ENCODE assay signal across 8 mouse cellular contexts in the genomic region with DNA sequence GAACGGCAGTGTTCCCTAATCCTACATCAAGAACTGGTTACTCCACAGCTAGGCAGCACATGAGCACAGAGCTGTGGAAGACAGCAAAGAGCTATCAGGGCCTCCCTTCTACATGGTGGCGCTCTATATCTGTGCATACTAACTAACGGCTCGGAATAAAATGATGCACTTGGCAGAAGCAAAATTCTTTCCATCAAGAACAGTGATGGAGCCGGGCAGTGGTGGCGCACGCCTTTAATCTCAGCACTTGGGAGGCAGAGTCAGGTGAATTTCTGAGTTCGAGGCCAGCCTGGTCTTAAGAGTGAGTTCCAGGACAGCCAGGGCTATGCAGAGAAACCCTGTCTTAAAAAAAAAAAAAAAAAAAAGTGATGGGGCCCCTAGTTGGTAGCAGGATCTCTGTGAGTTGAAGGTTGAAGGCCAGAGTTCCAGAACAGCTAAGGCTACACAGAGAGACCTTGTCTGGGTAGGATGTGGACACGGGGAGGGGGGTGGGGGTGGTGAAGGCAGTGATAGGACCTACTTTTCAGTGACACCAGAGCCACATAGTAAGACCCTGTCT. TPM values are rescaled to one million over a fixed set of nuclear protein-coding genes. Genes with fewer than 3 reads are reported as not detected.
DNase-seq lines count a peak whose midpoint lies in the region; ATAC-seq and TF ChIP-seq lines count a peak whose summit lies in the region.

Nmi (minus strand) TSS at position 85 of the 559 bp plus-strand sequence.

- 57% methylated on average over 9 of the region's 9 CpGs for WGBS in embryonic facial prominence, embryonic 15.5 days
- 64% methylated on average over 9 of the region's 9 CpGs for WGBS in hindbrain, postnatal 0 days
- 66% methylated on average over 9 of the region's 9 CpGs for WGBS in lung, embryonic 15.5 days

- no peaks in the 10 kb centered on the region for H3K36me3 ChIP-seq in embryonic facial prominence, embryonic 15.5 days
- H3K36me3 ChIP-seq in hindbrain, postnatal 0 days (ENCODE audit: insufficient read depth, low read length): no peaks in the 10 kb centered on the region
- no peaks in the 10 kb centered on the region for H3K36me3 ChIP-seq in lung, embryonic 15.5 days

- intact Hi-C loops in heart, postnatal 25 days (cut with DNase I): loop anchor here (2.0 to 10.0 kb wide), 2 partner anchors 99 to 451 kb away; partner anchors contain the start of genes Arl5a and Rif1

- H3K4me3 ChIP-seq in embryonic facial prominence, embryonic 15.5 days (replicated peaks): peak within 1 kb of the TSS; percentile 70
- peak within 1 kb of the TSS; percentile 69 for H3K4me3 ChIP-seq in hindbrain, postnatal 0 days (ENCODE audit: low read length)
- H3K4me3 ChIP-seq in lung, embryonic 15.5 days: peak within 1 kb of the TSS; percentile 65

- ATAC-seq in embryonic facial prominence, embryonic 15.5 days (ENCODE audit: insufficient number of reproducible peaks, low FRiP score, low TSS enrichment, low read depth): no peak
- ATAC-seq in hindbrain, postnatal 0 days: peak; percentile 55; the same call in 1 of the 2 replicates
- peak; percentile 72; the same call in 1 of the 2 replicates for ATAC-seq in lung, embryonic 15.5 days (ENCODE audit: borderline replicate concordance, extremely low read depth, low FRiP score, low TSS enrichment)

- H3K9ac ChIP-seq in embryonic facial prominence, embryonic 15.5 days: peak within 1 kb of the TSS; percentile 63
- H3K9ac ChIP-seq in hindbrain, postnatal 0 days (replicated peaks; ENCODE audit: low read length): peak within 1 kb of the TSS; percentile 69
- H3K9ac ChIP-seq in lung, embryonic 15.5 days: peak within 1 kb of the TSS; percentile 68

- peak within 1 kb of the TSS; percentile 90 for H3K27ac ChIP-seq in embryonic facial prominence, embryonic 15.5 days (replicated peaks)
- peak within 1 kb of the TSS; percentile 78 for H3K27ac ChIP-seq in hindbrain, postnatal 0 days
- peak within 1 kb of the TSS; percentile 90 for H3K27ac ChIP-seq in lung, embryonic 15.5 days

- peaks cover 5% of the 10 kb centered on the region; the same call in 1 of the 2 replicates for H3K4me1 ChIP-seq in embryonic facial prominence, embryonic 15.5 days
- H3K4me1 ChIP-seq in hindbrain, postnatal 0 days (ENCODE audit: insufficient read depth, low read length): no peaks in the 10 kb centered on the region
- H3K4me1 ChIP-seq in lung, embryonic 15.5 days: peaks cover 7% of the 10 kb centered on the region

- DNase-seq in heart, adult 11 months: peak; percentile 88
- no peak for DNase-seq in heart, postnatal 25 days (ENCODE audit: low spot score)
- peak; percentile 69 for DNase-seq in NIH3T3 (ENCODE audit: low read depth)
- no peak for DNase-seq in hindbrain, postnatal 0 days (ENCODE audit: low spot score)
- DNase-seq in retina, postnatal 1 day: peak; percentile 55
- no peak for DNase-seq in spleen, postnatal 4 days (ENCODE audit: low spot score in 2 of 2)

- no peak for TF ChIP-seq CTCF in hindbrain, postnatal 0 days (IDR thresholded peaks at IDR 0.05; ENCODE audit: low read depth)

- H3K27me3 ChIP-seq in embryonic facial prominence, embryonic 15.5 days: no peaks in the 10 kb centered on the region
- no peaks in the 10 kb centered on the region for H3K27me3 ChIP-seq in hindbrain, postnatal 0 days (ENCODE audit: insufficient read depth, low read length)
- no peaks in the 10 kb centered on the region for H3K27me3 ChIP-seq in lung, embryonic 15.5 days

- H3K4me2 ChIP-seq in embryonic facial prominence, embryonic 15.5 days (replicated peaks): peak within 1 kb of the TSS; percentile 66
- H3K4me2 ChIP-seq in hindbrain, postnatal 0 days (ENCODE audit: low read depth, low read length): peak within 1 kb of the TSS; percentile 87
- peak within 1 kb of the TSS; percentile 65 for H3K4me2 ChIP-seq in lung, embryonic 15.5 days

- H3K9me3 ChIP-seq in embryonic facial prominence, embryonic 15.5 days (replicated peaks): no peaks in the 10 kb centered on the region
- no peaks in the 10 kb centered on the region for H3K9me3 ChIP-seq in hindbrain, postnatal 0 days (ENCODE audit: low read length)
- no peaks in the 10 kb centered on the region for H3K9me3 ChIP-seq in lung, embryonic 15.5 days

RNA-seq across cellular contexts. Expression of gene Nmi, which starts in this region (rescaled TPM):
- total RNA-seq in heart, postnatal 25 days (2021): 1 to 10 TPM; 5.6 to 6.4 TPM
- 14.2 and 16.0 TPM in 2 replicates for polyA plus RNA-seq in embryonic facial prominence, embryonic 15.5 days (2015; fragmentation: Nextera tagmentation; extraction: Ambion mirVana)
- 1.5 and 2.4 TPM in 2 replicates for total RNA-seq in hindbrain, postnatal 0 days (2014; rRNA removed)
- polyA plus RNA-seq in hindbrain, postnatal 0 days (2015; fragmentation: Nextera tagmentation; extraction: Ambion mirVana): 8.3 and 10.1 TPM in 2 replicates
- 23.5 and 28.5 TPM in 2 replicates for polyA plus RNA-seq in lung, embryonic 15.5 days (2015; fragmentation: Nextera tagmentation; extraction: Ambion mirVana)

Comparison
In these comparisons a context has a peak if more than half of its experiments do, and no peak if none do; other contexts are left out.
1. DNase-seq: peak in heart, adult 11 months (single experiment), NIH3T3 (single experiment) and retina, postnatal 1 day (single experiment); none in heart, postnatal 25 days (single experiment), hindbrain, postnatal 0 days (single experiment) and spleen, postnatal 4 days (0 of 2).
2. Peak in every context shown above with its lines, with median percentiles within 50 percentile points of each other: H3K27ac ChIP-seq, H3K4me2 ChIP-seq, H3K4me3 ChIP-seq and H3K9ac ChIP-seq.